Mouse (Mus musculus) CH12.LX (cell line): Measurements from ENCODE around the gene Cend1. TPM values are rescaled to one million over a fixed set of nuclear protein-coding genes. Genes with fewer than 3 reads are reported as not detected.

Experiments
- DNase-seq: peaks from one replicate; pipeline ENCODE4 v3.0.0-alpha.2; 2013; ENCODE audit errors: extremely low read depth
- H3K27ac ChIP-seq: 2 replicates; pipeline ENCODE4 v1.5.1; 2012; ENCODE audit warnings: low read depth, mild to moderate bottlenecking, control low read depth, moderate library complexity; ENCODE audit not compliant: insufficient read depth
- H3K27me3 ChIP-seq: replicated peaks from 2 replicates; pipeline ENCODE3; 2012; ENCODE audit warnings: inconsistent platforms
- H3K36me3 ChIP-seq, 2 experiments: replicated peaks in 1 of 2; 2 replicates each; pipeline versions ENCODE3 to v1.6.1; 2012; ENCODE audit warnings: inconsistent platforms in 1 of 2, low read length in 1 of 2, mild to moderate bottlenecking in 1 of 2, mixed read lengths in 1 of 2, moderate library complexity in 1 of 2; ENCODE audit not compliant: control insufficient read depth in 1 of 2, insufficient read depth in 1 of 2
- H3K4me1 ChIP-seq, 2 experiments: 2 replicates each; pipeline ENCODE4 v1.6.1; 2012; ENCODE audit warnings: inconsistent platforms in 1 of 2, moderate library complexity in 1 of 2; ENCODE audit not compliant: insufficient read depth in 2 of 2, control insufficient read depth in 1 of 2
- H3K4me2 ChIP-seq: 2 replicates; pipeline ENCODE4 v1.6.1; 2012; ENCODE audit warnings: low read depth, mild to moderate bottlenecking, control low read depth; ENCODE audit not compliant: poor library complexity, insufficient read depth, severe bottlenecking
- H3K4me3 ChIP-seq, 3 experiments: fragments of 150-350 bp in 1 of 3; sonication (generic) in 1 of 3; replicated peaks in 1 of 3; 2 replicates each; pipeline versions ENCODE3 to v1.5.1; 2011 to 2012; ENCODE audit warnings: low read depth in 2 of 3, low read length in 2 of 3, mild to moderate bottlenecking in 2 of 3, moderate library complexity in 2 of 3, control low read depth in 1 of 3, improper control_type of control experiment in 1 of 3, inconsistent platforms in 1 of 3, mixed read lengths in 1 of 3; ENCODE audit not compliant: poor library complexity in 1 of 3
- H3K79me2 ChIP-seq: replicated peaks from 2 replicates; pipeline ENCODE4 v1.6.1; 2012; ENCODE audit warnings: mild to moderate bottlenecking, moderate library complexity; ENCODE audit not compliant: control insufficient read depth, poor library complexity, insufficient read depth, severe bottlenecking; ENCODE audit errors: extremely low read depth
- H3K9ac ChIP-seq: 2 replicates; pipeline ENCODE4 v1.6.1; 2012; ENCODE audit warnings: low read depth, mild to moderate bottlenecking, control low read depth, moderate library complexity; ENCODE audit not compliant: insufficient read depth
- H3K9me3 ChIP-seq: replicated peaks from 2 replicates; pipeline ENCODE3; 2012; ENCODE audit warnings: low read length, inconsistent platforms, mixed read lengths
- CTCF ChIP-seq, 2 experiments: IDR thresholded peaks in 1 of 2; conservative IDR thresholded peaks in 1 of 2; 2 replicates each; pipeline ENCODE4 v1.5.1; 2011 to 2012; ENCODE audit warnings: low read depth in 2 of 2, low read length in 2 of 2, improper control_type of control experiment in 1 of 2, inconsistent platforms in 1 of 2, mild to moderate bottlenecking in 1 of 2, moderate library complexity in 1 of 2
- ELF1 ChIP-seq: IDR thresholded peaks from 2 replicates; pipeline ENCODE4 v1.6.1; 2014; ENCODE audit warnings: low read depth, mild to moderate bottlenecking, inconsistent platforms, low read length, improper control_type of control experiment
- EP300 ChIP-seq: IDR thresholded peaks from 2 replicates; pipeline ENCODE4 v1.6.1; 2011; ENCODE audit warnings: low read length, improper control_type of control experiment
- IRF4 ChIP-seq: IDR thresholded peaks from 2 replicates; pipeline ENCODE4 v1.6.1; 2014; ENCODE audit warnings: low read depth, mild to moderate bottlenecking, inconsistent platforms, low read length, improper control_type of control experiment
- MAX ChIP-seq: IDR thresholded peaks from 2 replicates; pipeline ENCODE4 v1.6.1; 2011; ENCODE audit warnings: low read length, improper control_type of control experiment
- MAZ ChIP-seq: IDR thresholded peaks from 2 replicates; pipeline ENCODE4 v1.6.1; 2012; ENCODE audit warnings: low read depth, mild to moderate bottlenecking, inconsistent platforms, low read length, improper control_type of control experiment, moderate library complexity
- MEF2A ChIP-seq: IDR thresholded peaks from 2 replicates; pipeline ENCODE4 v1.6.1; 2014; ENCODE audit warnings: low read depth, mild to moderate bottlenecking, inconsistent platforms, low read length, improper control_type of control experiment, borderline replicate concordance
- MXI1 ChIP-seq: IDR thresholded peaks from 2 replicates; pipeline ENCODE4 v1.6.1; 2011; ENCODE audit warnings: mild to moderate bottlenecking, low read depth, low read length, improper control_type of control experiment
- MYC ChIP-seq: IDR thresholded peaks from 2 replicates; pipeline ENCODE4 v1.6.1; 2011; ENCODE audit warnings: low read depth, mild to moderate bottlenecking, improper control_type of control experiment, low read length
- NRF1 ChIP-seq: IDR thresholded peaks from 2 replicates; pipeline ENCODE4 v1.6.1; 2014; ENCODE audit warnings: low read depth, mild to moderate bottlenecking, inconsistent platforms, low read length, improper control_type of control experiment, moderate library complexity
- PAX5 ChIP-seq: IDR thresholded peaks from 2 replicates; pipeline ENCODE4 v1.6.1; 2012; ENCODE audit warnings: low read length, inconsistent platforms, mixed read lengths
- POLR2A ChIP-seq: IDR thresholded peaks from 2 replicates; pipeline ENCODE4 v1.6.1; 2011; ENCODE audit warnings: low read depth, mild to moderate bottlenecking, improper control_type of control experiment, low read length
- SIN3A ChIP-seq: IDR thresholded peaks from 2 replicates; pipeline ENCODE4 v1.6.1; 2012; ENCODE audit warnings: low read length, improper control_type of control experiment, inconsistent platforms
- SMC3 ChIP-seq: IDR thresholded peaks from 2 replicates; pipeline ENCODE4 v1.6.1; 2011; ENCODE audit warnings: low read depth, low read length, improper control_type of control experiment
- UBTF ChIP-seq: IDR thresholded peaks from 2 replicates; pipeline ENCODE4 v1.6.1; 2012; ENCODE audit warnings: low read depth, mild to moderate bottlenecking, inconsistent platforms, low read length, improper control_type of control experiment, moderate library complexity
- ZMIZ1 ChIP-seq: IDR thresholded peaks from 2 replicates; pipeline ENCODE4 v1.6.1; 2012; ENCODE audit warnings: low read depth, mild to moderate bottlenecking, inconsistent platforms, low read length, improper control_type of control experiment
- ZNF384 ChIP-seq: IDR thresholded peaks from 2 replicates; pipeline ENCODE4 v1.6.1; 2012; ENCODE audit warnings: low read depth, low read length, improper control_type of control experiment, inconsistent platforms
- dilution Hi-C: fragments of 300-500 bp; cut with MboI; formaldehyde crosslinking; loops from 2 replicates; pipeline ENCODE4 v1.14.3; 2020; ENCODE audit warnings: low sequenced_read_pairs; ENCODE audit not compliant: extremely low pct_unique_long_range_greater_than_20kb, extremely low pct_ligation_motif_present
- in situ Hi-C: fragments of 300-500 bp; cut with MboI; formaldehyde crosslinking; loops from 3 replicates; pipeline ENCODE4 v1.14.3; 2019; ENCODE audit warnings: low sequenced_read_pairs, low pct_ligation_motif_present, low pct_unique_long_range_greater_than_20kb, mixed read lengths
- polyA plus RNA-seq: library from polyadenylated mRNA; unstranded; fragments of >175 nt; gene quantifications from 2 replicates; pipeline ENCODE4 v1.2.1, GENCODE M21; 2012; ENCODE audit warnings: low read depth; ENCODE audit not compliant: insufficient read length
- total RNA-seq, 2 experiments: library from RNA; depleted of rRNA; stranded (reverse); fragments of 300-350 nt in 1 of 2; fragments of >200 nt in 1 of 2; gene quantifications; 2 replicates each; pipeline ENCODE4 v1.2.3; 2012 to 2014

Cend1 gene
- total and polyA plus RNA-seq, 3 experiments: not detected

DNA sequence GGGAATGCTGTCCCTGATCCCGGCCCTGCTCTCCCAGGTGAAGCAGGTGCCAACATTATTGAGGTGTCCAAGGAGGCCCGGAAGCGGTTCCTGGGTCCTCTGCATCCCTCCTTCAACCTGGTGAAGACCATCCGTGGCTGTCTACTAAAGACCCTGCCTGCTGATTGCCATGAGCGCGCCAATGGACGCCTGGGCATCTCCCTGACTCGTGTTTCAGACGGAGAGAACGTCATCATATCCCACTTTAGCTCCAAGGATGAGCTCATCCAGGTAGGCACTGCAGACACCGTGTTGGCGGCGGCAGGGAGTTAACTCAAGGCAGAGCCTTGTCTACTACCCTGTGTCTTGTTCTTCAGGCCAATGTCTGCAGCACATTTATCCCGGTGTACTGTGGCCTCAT, 27.9 kb upstream of the Cend1 start:
- Histone ChIP-seq H3K79me2 (no peaks in the 10 kb centered on the region), H3K9ac (no peak overlapping the region), H3K4me2 (no peak overlapping the region), H3K9me3 (no peaks in the 10 kb centered on the region), H3K27ac (no peak overlapping the region), H3K27me3 (no peaks in the 10 kb centered on the region), H3K4me3 (no peak overlapping the region), H3K36me3 (peaks cover 23 to 44% of the 10 kb centered on the region in 2 experiments), H3K4me1 (peaks cover 11 to 26% of the 10 kb centered on the region in 2 experiments)
- TF ChIP-seq ZNF384: no peak
- no peak for TF ChIP-seq MAX
- no peak for TF ChIP-seq MEF2A
- TF ChIP-seq EP300: no peak
- no peak for TF ChIP-seq SMC3
- TF ChIP-seq POLR2A: no peak
- no peak for TF ChIP-seq MAZ
- TF ChIP-seq UBTF: no peak
- no peak for TF ChIP-seq IRF4
- no peak for TF ChIP-seq MYC
- TF ChIP-seq PAX5: no peak
- no peak for DNase-seq
- in situ Hi-C loops (no loop called here), dilution Hi-C loops (no loop called here)

DNA sequence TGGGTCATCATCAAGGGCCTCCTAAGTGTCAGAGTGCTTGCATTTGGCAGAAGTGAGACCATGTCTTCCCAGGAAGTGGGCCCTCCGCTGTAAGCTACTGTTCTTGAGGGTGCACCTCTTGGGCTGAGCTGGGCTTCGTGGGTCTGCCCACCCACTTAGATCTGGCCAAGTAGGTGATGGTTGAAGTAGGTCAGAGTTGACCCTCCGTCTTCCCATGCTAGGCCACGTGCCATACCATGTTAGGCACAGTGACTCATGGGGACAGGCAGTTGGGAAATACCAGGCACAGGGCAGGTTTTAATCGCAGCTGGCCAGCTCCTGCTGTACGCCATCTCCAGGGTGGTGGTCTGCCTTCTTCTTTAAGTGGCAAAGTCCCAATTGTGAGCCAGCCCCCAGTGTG, 27.4 kb upstream of the Cend1 start:
- Histone ChIP-seq H3K9me3 (no peaks in the 10 kb centered on the region), H3K4me1 (peaks cover 11 to 26% of the 10 kb centered on the region in 2 experiments), H3K4me3 (no peak overlapping the region), H3K36me3 (peaks cover 28 to 49% of the 10 kb centered on the region in 2 experiments), H3K27ac (no peak overlapping the region), H3K9ac (no peak overlapping the region), H3K27me3 (no peaks in the 10 kb centered on the region), H3K79me2 (no peaks in the 10 kb centered on the region), H3K4me2 (no peak overlapping the region)
- no peak for DNase-seq
- dilution Hi-C loops: no loop called here
- in situ Hi-C loops: no loop called here
- no peak for TF ChIP-seq NRF1
- no peak for TF ChIP-seq ZMIZ1

DNA sequence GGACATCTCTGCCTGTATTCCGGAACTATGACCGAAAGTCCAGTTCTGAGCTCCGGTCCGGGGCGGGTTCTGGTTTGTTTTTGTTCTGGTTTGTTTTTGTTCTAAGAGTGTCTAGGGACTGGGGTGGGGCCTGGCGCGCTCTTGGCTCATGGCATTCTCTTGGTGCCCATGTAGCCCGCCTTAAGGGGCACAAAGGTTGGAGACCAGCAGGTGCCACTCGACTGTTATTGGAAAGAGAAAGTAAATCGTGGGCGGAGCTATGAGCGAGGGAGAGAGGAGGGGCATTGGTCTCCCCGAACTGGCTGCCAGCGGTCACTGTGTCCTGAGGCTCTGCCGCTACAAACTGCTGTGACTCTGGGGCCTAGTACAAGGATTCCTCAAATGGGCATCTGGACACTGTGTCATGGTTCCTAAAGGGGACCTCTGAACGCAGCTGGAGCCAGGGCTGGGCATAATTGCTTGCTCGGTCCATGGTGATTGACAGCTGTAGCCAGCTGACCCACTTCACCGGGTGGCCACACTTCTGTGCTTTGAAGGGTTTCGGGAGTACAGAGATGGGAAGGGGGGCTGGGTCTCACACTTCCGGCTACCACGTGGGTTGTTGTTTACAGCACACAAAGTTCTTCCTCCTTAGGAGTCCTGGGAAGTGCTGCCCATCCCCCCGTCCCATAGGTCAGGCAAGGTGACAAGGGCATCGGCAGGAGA, 26.5 kb upstream of the Cend1 start:
- DNase-seq: no peak
- H3K36me3 ChIP-seq: peaks cover 38 to 57% of the 10 kb centered on the region in 2 experiments
- dilution Hi-C loops: no loop called here

More for the DNA sequence above, 26.5 kb upstream of the Cend1 start:
- Histone ChIP-seq H3K9me3 (no peaks in the 10 kb centered on the region), H3K4me3 (peak overlapping the region; percentile 77 to 96 (median 83)), H3K27ac (peak overlapping the region; percentile 66), H3K4me1 (peaks cover 11 to 29% of the 10 kb centered on the region in 2 experiments), H3K79me2 (no peaks in the 10 kb centered on the region), H3K9ac (peak overlapping the region; percentile 41), H3K4me2 (peak overlapping the region; percentile 64), H3K27me3 (no peaks in the 10 kb centered on the region)
- TF ChIP-seq SIN3A (peak; percentile 80), MAZ (no peak), ZMIZ1 (0 out of 2 replicates have a peak, but pooled peaks have one; percentile 6), MXI1 (peak; percentile 84; the same call in 1 of the 2 replicates), MAX (peak; percentile 87), CTCF (conservative IDR thresholded peaks at IDR 0.05 in 1 of 2, IDR thresholded peaks at IDR 0.05 in 1 of 2; ENCODE audit: low read depth in 2 of 2, low read length in 2 of 2) (no peak), ELF1 (0 out of 2 replicates have a peak, but pooled peaks have one; percentile 16)
- in situ Hi-C loops: no loop called here
